Mouse (Mus musculus) CH12.LX (cell line): Measurements from ENCODE around the gene Tyk2. TPM values are rescaled to one million over a fixed set of nuclear protein-coding genes. Genes with fewer than 3 reads are reported as not detected.

Experiments
- DNase-seq: peaks from one replicate; pipeline ENCODE4 v3.0.0-alpha.2; 2013; ENCODE audit errors: extremely low read depth
- H3K27ac ChIP-seq: 2 replicates; pipeline ENCODE4 v1.5.1; 2012; ENCODE audit warnings: low read depth, mild to moderate bottlenecking, control low read depth, moderate library complexity; ENCODE audit not compliant: insufficient read depth
- H3K27me3 ChIP-seq: replicated peaks from 2 replicates; pipeline ENCODE3; 2012; ENCODE audit warnings: inconsistent platforms
- H3K36me3 ChIP-seq, 2 experiments: replicated peaks in 1 of 2; 2 replicates each; pipeline versions ENCODE3 to v1.6.1; 2012; ENCODE audit warnings: inconsistent platforms in 1 of 2, low read length in 1 of 2, mild to moderate bottlenecking in 1 of 2, mixed read lengths in 1 of 2, moderate library complexity in 1 of 2; ENCODE audit not compliant: control insufficient read depth in 1 of 2, insufficient read depth in 1 of 2
- H3K4me1 ChIP-seq, 2 experiments: 2 replicates each; pipeline ENCODE4 v1.6.1; 2012; ENCODE audit warnings: inconsistent platforms in 1 of 2, moderate library complexity in 1 of 2; ENCODE audit not compliant: insufficient read depth in 2 of 2, control insufficient read depth in 1 of 2
- H3K4me2 ChIP-seq: 2 replicates; pipeline ENCODE4 v1.6.1; 2012; ENCODE audit warnings: low read depth, mild to moderate bottlenecking, control low read depth; ENCODE audit not compliant: poor library complexity, insufficient read depth, severe bottlenecking
- H3K4me3 ChIP-seq, 3 experiments: fragments of 150-350 bp in 1 of 3; sonication (generic) in 1 of 3; replicated peaks in 1 of 3; 2 replicates each; pipeline versions ENCODE3 to v1.5.1; 2011 to 2012; ENCODE audit warnings: low read depth in 2 of 3, low read length in 2 of 3, mild to moderate bottlenecking in 2 of 3, moderate library complexity in 2 of 3, control low read depth in 1 of 3, improper control_type of control experiment in 1 of 3, inconsistent platforms in 1 of 3, mixed read lengths in 1 of 3; ENCODE audit not compliant: poor library complexity in 1 of 3
- H3K79me2 ChIP-seq: replicated peaks from 2 replicates; pipeline ENCODE4 v1.6.1; 2012; ENCODE audit warnings: mild to moderate bottlenecking, moderate library complexity; ENCODE audit not compliant: control insufficient read depth, poor library complexity, insufficient read depth, severe bottlenecking; ENCODE audit errors: extremely low read depth
- H3K9ac ChIP-seq: 2 replicates; pipeline ENCODE4 v1.6.1; 2012; ENCODE audit warnings: low read depth, mild to moderate bottlenecking, control low read depth, moderate library complexity; ENCODE audit not compliant: insufficient read depth
- H3K9me3 ChIP-seq: replicated peaks from 2 replicates; pipeline ENCODE3; 2012; ENCODE audit warnings: low read length, inconsistent platforms, mixed read lengths
- ELF1 ChIP-seq: IDR thresholded peaks from 2 replicates; pipeline ENCODE4 v1.6.1; 2014; ENCODE audit warnings: low read depth, mild to moderate bottlenecking, inconsistent platforms, low read length, improper control_type of control experiment
- GABPA ChIP-seq: IDR thresholded peaks from 2 replicates; pipeline ENCODE4 v1.6.1; 2012; ENCODE audit warnings: low read depth, low read length, improper control_type of control experiment, inconsistent platforms; ENCODE audit not compliant: insufficient replicate concordance
- MAZ ChIP-seq: IDR thresholded peaks from 2 replicates; pipeline ENCODE4 v1.6.1; 2012; ENCODE audit warnings: low read depth, mild to moderate bottlenecking, inconsistent platforms, low read length, improper control_type of control experiment, moderate library complexity
- MEF2A ChIP-seq: IDR thresholded peaks from 2 replicates; pipeline ENCODE4 v1.6.1; 2014; ENCODE audit warnings: low read depth, mild to moderate bottlenecking, inconsistent platforms, low read length, improper control_type of control experiment, borderline replicate concordance
- MXI1 ChIP-seq: IDR thresholded peaks from 2 replicates; pipeline ENCODE4 v1.6.1; 2011; ENCODE audit warnings: mild to moderate bottlenecking, low read depth, low read length, improper control_type of control experiment
- NRF1 ChIP-seq: IDR thresholded peaks from 2 replicates; pipeline ENCODE4 v1.6.1; 2014; ENCODE audit warnings: low read depth, mild to moderate bottlenecking, inconsistent platforms, low read length, improper control_type of control experiment, moderate library complexity
- PAX5 ChIP-seq: IDR thresholded peaks from 2 replicates; pipeline ENCODE4 v1.6.1; 2012; ENCODE audit warnings: low read length, inconsistent platforms, mixed read lengths
- POLR2AphosphoS2 ChIP-seq: IDR thresholded peaks from 2 replicates; pipeline ENCODE4 v1.6.1; 2011; ENCODE audit warnings: low read depth, low read length, improper control_type of control experiment
- RAD21 ChIP-seq: IDR thresholded peaks from 2 replicates; pipeline ENCODE4 v1.6.1; 2011; ENCODE audit warnings: low read depth, mild to moderate bottlenecking, low read length, improper control_type of control experiment, moderate library complexity
- SMC3 ChIP-seq: IDR thresholded peaks from 2 replicates; pipeline ENCODE4 v1.6.1; 2011; ENCODE audit warnings: low read depth, low read length, improper control_type of control experiment
- UBTF ChIP-seq: IDR thresholded peaks from 2 replicates; pipeline ENCODE4 v1.6.1; 2012; ENCODE audit warnings: low read depth, mild to moderate bottlenecking, inconsistent platforms, low read length, improper control_type of control experiment, moderate library complexity
- USF2 ChIP-seq: conservative IDR thresholded peaks from 2 replicates; pipeline ENCODE4 v1.6.1; 2011; ENCODE audit warnings: low read depth, low read length, improper control_type of control experiment
- ZC3H11A ChIP-seq: IDR thresholded peaks from 2 replicates; pipeline ENCODE4 v1.6.1; 2012; ENCODE audit warnings: low read depth, mild to moderate bottlenecking, inconsistent platforms, low read length, improper control_type of control experiment
- ZNF384 ChIP-seq: IDR thresholded peaks from 2 replicates; pipeline ENCODE4 v1.6.1; 2012; ENCODE audit warnings: low read depth, low read length, improper control_type of control experiment, inconsistent platforms
- dilution Hi-C: fragments of 300-500 bp; cut with MboI; formaldehyde crosslinking; loops from 2 replicates; pipeline ENCODE4 v1.14.3; 2020; ENCODE audit warnings: low sequenced_read_pairs; ENCODE audit not compliant: extremely low pct_unique_long_range_greater_than_20kb, extremely low pct_ligation_motif_present
- in situ Hi-C: fragments of 300-500 bp; cut with MboI; formaldehyde crosslinking; loops from 3 replicates; pipeline ENCODE4 v1.14.3; 2019; ENCODE audit warnings: low sequenced_read_pairs, low pct_ligation_motif_present, low pct_unique_long_range_greater_than_20kb, mixed read lengths
- polyA plus RNA-seq: library from polyadenylated mRNA; unstranded; fragments of >175 nt; gene quantifications from 2 replicates; pipeline ENCODE4 v1.2.1, GENCODE M21; 2012; ENCODE audit warnings: low read depth; ENCODE audit not compliant: insufficient read length
- total RNA-seq, 2 experiments: library from RNA; depleted of rRNA; stranded (reverse); fragments of 300-350 nt in 1 of 2; fragments of >200 nt in 1 of 2; gene quantifications; 2 replicates each; pipeline ENCODE4 v1.2.3; 2012 to 2014

Gene Tyk2
- total and polyA plus RNA-seq, 3 experiments, result 40.6 to 80.0 (median 49.6) TPM

- Histone ChIP-seq H3K4me1 (peaks cover 35 to 52% of the 10 kb centered on the region in 2 experiments), H3K4me3 (no peak overlapping the region), H3K27me3 (no peaks in the 10 kb centered on the region), H3K4me2 (no peak overlapping the region), H3K9me3 (no peaks in the 10 kb centered on the region), H3K36me3 (peaks cover 83 to 89% of the 10 kb centered on the region in 2 experiments), H3K9ac (peak overlapping the region; percentile 37; the same call in 1 of the 2 replicates), H3K27ac (peak overlapping the region; percentile 90), H3K79me2 (peaks cover 17% of the 10 kb centered on the region)
- in situ Hi-C loops, result loop anchor here (5.0 kb wide), 1 partner anchor 93 kb away; the partner anchor contains the start of gene Icam5
- TF ChIP-seq ZC3H11A (no peak), USF2 (no peak), MXI1 (no peak), SMC3 (no peak), NRF1 (no peak)
- no peak for DNase-seq
- dilution Hi-C loops, result no loop called here
Measured at GRCm38 (mm10) chr9:21124837-21125236, 6.2 kb downstream of the Tyk2 start.

GRCm38 (mm10) chr9:21121483-21121882 lies 9.6 kb downstream of the Tyk2 start:
- Histone ChIP-seq H3K79me2 (0 out of 2 replicates have a peak, but pooled peaks cover 6% of the 10 kb centered on the region), H3K27ac (no peak overlapping the region), H3K9me3 (no peaks in the 10 kb centered on the region), H3K4me3 (no peak overlapping the region), H3K9ac (no peak overlapping the region), H3K4me2 (no peak overlapping the region), H3K36me3 (peaks cover 76 to 82% of the 10 kb centered on the region in 2 experiments), H3K27me3 (no peaks in the 10 kb centered on the region), H3K4me1 (peaks cover 16 to 29% of the 10 kb centered on the region in 2 experiments)
- in situ Hi-C loops (no loop called here), dilution Hi-C loops (no loop called here)
- no peak for TF ChIP-seq NRF1
- no peak for TF ChIP-seq POLR2AphosphoS2
- no peak for TF ChIP-seq UBTF
- no peak for TF ChIP-seq ELF1
- TF ChIP-seq RAD21, result no peak
- TF ChIP-seq MAZ, result no peak
- TF ChIP-seq MEF2A, result no peak
- TF ChIP-seq SMC3, result no peak
- no peak for TF ChIP-seq PAX5
- TF ChIP-seq GABPA, result no peak
- TF ChIP-seq ZNF384, result no peak
- no peak for TF ChIP-seq ZC3H11A
- DNase-seq, result no peak
